20 mouse cellular contexts compared by ENCODE assay signal in genomic region chr5:148283177-148283576, GRCm38 (mm10).
"Had no signal": no experiment of that assay in that cellular context is flagged by ENCODE, and none has a peak within 500 bp of the region (broad histone marks: within the 10 kb centered on the region; RNA-seq: fewer than 3 reads in every experiment).

No protein-coding gene starts in this region.

- H3K36me3 ChIP-seq: kidney, embryonic 15.5 days; limb, embryonic 13.5 days; limb, embryonic 15.5 days had no signal

- H3K4me1 ChIP-seq: hindbrain, embryonic 13.5 days; kidney, embryonic 15.5 days had no signal

- H3K4me2 ChIP-seq: heart, embryonic 11.5 days; heart, embryonic 13.5 days; heart, embryonic 15.5 days; hindbrain, embryonic 13.5 days; kidney, embryonic 15.5 days; limb, embryonic 13.5 days; limb, embryonic 15.5 days had no signal

- H3K27ac ChIP-seq: heart, adult 2 months; heart, embryonic 13.5 days; heart, embryonic 15.5 days; hindbrain, embryonic 13.5 days; kidney, embryonic 15.5 days; kidney, postnatal 0 days; limb, embryonic 13.5 days; limb, embryonic 15.5 days had no signal

- H3K9me3 ChIP-seq: heart, embryonic 13.5 days; heart, embryonic 15.5 days; hindbrain, embryonic 13.5 days; kidney, embryonic 15.5 days; limb, embryonic 13.5 days; limb, embryonic 15.5 days had no signal

- H3K9ac ChIP-seq: heart, embryonic 13.5 days; heart, embryonic 15.5 days; hindbrain, embryonic 13.5 days; kidney, embryonic 15.5 days; limb, embryonic 13.5 days; limb, embryonic 15.5 days had no signal

- H3K27me3 ChIP-seq: heart, embryonic 13.5 days; heart, embryonic 15.5 days; hindbrain, embryonic 13.5 days; kidney, embryonic 15.5 days; limb, embryonic 13.5 days; limb, embryonic 15.5 days had no signal

- H3K4me3 ChIP-seq: heart, adult 2 months; heart, embryonic 13.5 days; heart, embryonic 15.5 days; hindbrain, embryonic 13.5 days; kidney, embryonic 15.5 days; limb, embryonic 13.5 days; limb, embryonic 15.5 days had no signal

- ATAC-seq: hindbrain, embryonic 16.5 days; intestine, embryonic 16.5 days had no signal

- DNase-seq: gastrocnemius, postnatal 14 days; gastrocnemius, postnatal 36 days; heart, postnatal 36 days; kidney, adult 11 months; kidney, adult 2 months; kidney, adult 9 months; kidney, postnatal 36 days; layer of hippocampus, postnatal 36 days; left cerebral cortex, postnatal 4 days had no signal
